Mouse (Mus musculus): ENCODE data around the gene Olfr635. TPM values are rescaled to one million over a fixed set of nuclear protein-coding genes. Genes with fewer than 3 reads are reported as not detected.
A peak's percentile ranks its signal among the peaks of the same experiment; 100 is the strongest.
"Not testable (repeated sequence)": the region's sequence is repeated elsewhere in the genome, so short reads cannot be mapped to it uniquely, and the experiment has no call there.

Olfr635 gene
- total RNA-seq (2017) = not detected in 2 replicates

DNA sequence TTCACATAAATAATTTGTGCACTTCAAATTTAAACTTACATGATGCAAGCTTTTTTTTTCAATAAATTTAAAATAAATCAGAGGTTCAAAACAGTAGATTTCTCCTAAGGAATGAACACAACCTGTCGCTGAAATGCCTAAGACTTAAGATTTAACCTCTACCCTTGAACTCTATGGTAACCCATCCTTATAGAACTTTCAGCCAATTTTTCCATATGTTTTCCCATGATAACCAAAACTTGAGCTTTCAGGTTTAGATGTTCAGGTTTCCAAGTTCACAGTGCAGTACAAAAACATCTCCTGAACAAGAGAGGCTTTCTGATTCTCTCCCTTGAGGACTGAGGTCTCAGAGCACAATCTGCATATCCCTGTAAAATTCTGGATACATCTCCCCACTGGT lies at the start of gene Olfr635:
Gene Olfr635 (plus strand): TSS at position 301 of the 400 bp plus-strand sequence.
- no peak for ATAC-seq (ENCODE audit: extremely low read depth, insufficient number of reproducible peaks, low FRiP score, poor library complexity, severe bottlenecking)

DNA sequence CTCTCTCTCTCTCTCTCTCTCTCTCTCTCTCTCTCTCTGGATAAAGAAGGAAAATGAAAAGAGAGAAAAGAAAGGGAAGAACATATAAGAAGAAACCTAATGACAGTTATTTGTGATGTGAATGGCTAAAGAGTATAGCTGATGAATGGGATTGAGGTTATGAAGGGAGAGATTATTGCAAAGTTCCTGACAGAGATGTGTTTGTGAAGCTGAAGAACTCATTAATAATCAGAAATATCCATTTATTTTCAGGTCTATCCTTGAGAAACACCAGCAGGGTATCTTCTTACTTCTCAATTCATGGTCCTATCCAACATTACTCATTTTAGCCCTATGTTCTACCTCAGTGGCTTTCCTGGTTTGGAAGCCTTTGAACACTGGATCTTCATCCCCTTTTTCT lies 42.4 kb upstream of the Olfr635 start, which contains the start of gene Olfr631:
Gene Olfr631 (plus strand): TSS at position 301 of the 400 bp plus-strand sequence.
- no peak for ATAC-seq (ENCODE audit: extremely low read depth, insufficient number of reproducible peaks, low FRiP score, poor library complexity, severe bottlenecking)

DNA sequence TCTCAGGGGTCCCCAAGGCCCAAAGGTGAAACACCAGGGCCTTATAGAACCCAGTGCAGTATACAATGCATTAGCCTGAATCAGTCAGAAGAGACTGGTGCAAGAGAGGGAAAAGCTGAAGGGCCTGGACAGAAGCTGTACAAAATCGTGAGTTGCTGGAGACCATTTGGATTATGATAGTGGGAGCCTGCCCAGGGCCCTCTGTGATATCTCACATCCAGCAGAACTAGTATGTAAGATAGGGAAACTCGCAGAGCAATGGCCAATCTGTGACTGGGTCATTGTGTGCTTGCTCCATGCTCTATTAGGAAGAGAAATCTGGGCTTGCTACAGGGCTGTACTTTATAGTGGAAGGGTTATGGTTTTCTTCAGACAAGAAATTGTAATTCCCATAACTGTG lies 36.7 kb upstream of the Olfr635 start, which contains the start of gene Olfr632:
Gene Olfr632 (plus strand): TSS at position 84 of the 400 bp plus-strand sequence.
- ATAC-seq (ENCODE audit: extremely low read depth, insufficient number of reproducible peaks, low FRiP score, poor library complexity, severe bottlenecking) = no peak

DNA sequence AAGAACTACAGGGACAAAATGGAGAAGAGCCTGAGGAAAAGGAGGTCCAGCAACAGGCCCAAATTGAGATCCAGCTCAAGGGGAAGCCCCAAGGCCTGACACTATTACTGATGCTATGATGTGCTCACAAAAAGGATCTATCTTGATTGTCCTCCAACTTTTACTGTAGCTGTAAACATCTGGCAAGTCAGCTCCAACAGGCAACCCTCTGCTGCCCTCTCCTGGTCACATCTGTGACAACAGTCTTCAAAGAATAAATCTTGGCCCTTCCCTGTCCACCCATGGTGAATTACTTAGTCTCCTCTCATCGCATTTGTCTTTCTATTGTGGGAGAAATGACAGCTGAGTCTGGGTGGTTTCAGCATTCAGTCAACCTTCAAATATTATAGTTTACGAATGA lies 28.2 kb upstream of the Olfr635 start:
- ATAC-seq (ENCODE audit: extremely low read depth, insufficient number of reproducible peaks, low FRiP score, poor library complexity, severe bottlenecking) = peak; percentile 78; the same call in 1 of the 2 replicates

DNA sequence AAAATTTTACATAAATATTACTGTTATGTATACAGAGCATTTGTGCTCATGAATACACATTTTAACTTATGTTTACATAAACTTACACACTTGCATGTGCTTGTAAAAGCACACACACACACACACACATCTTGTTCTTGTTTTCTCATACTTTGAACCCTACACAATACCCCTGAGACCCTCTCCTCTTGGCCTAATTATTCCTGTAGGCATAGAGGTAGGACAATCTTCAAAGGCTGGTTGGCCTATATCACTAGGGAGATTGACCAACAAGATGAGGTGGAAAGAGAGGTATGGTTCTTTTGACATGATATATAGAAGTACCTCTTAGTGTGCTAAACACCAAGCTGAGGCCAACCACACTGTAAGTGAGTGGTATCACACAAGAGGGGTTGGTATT lies 26.8 kb upstream of the Olfr635 start, which contains the start of gene Olfr633:
Gene Olfr633 (plus strand): TSS at position 301 of the 400 bp plus-strand sequence.
- no peak for ATAC-seq (ENCODE audit: extremely low read depth, insufficient number of reproducible peaks, low FRiP score, poor library complexity, severe bottlenecking)

DNA sequence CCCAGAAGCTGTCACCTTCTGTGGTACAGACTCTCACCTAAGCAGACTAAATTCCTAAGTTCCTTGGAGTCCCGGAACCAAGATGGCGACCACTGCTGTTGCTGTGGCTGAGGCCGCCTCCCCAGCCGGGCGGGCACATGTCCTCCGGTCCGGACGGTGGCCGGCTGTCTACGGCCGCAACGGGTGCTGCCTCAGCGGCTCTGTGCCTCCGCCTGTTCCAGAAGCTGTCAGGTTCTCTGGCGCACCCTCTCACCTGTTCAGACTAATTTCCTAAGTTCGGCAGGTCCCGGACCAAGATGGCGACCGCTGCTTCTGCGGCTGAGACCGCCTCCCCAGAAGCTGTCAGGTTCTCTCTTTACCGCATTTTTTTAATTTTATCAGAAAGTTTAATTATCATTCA lies 4.1 kb upstream of the Olfr635 start:
- ATAC-seq (ENCODE audit: extremely low read depth, insufficient number of reproducible peaks, low FRiP score, poor library complexity, severe bottlenecking) = not testable (repeated sequence)

DNA sequence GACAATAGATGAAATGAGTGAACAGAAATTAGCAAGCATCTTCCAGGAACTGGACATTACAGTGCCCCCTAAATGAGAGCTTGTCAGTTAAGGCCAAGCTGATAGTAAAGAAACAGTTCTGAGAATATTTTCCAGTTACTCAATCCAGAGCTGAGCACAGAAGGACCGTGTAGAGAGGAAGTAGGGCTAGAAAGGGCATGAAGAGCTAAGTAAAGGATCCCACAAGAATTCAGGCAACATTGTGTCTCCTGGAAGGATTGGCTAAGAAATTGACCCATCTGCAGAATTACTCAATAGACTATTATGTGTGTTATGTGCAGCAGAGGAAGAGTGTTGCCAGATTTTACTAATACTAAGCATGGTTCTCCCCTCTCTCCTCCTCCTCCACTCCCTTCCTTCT lies 830 bp downstream of the Olfr635 start:
- ATAC-seq (ENCODE audit: extremely low read depth, insufficient number of reproducible peaks, low FRiP score, poor library complexity, severe bottlenecking) = no peak

DNA sequence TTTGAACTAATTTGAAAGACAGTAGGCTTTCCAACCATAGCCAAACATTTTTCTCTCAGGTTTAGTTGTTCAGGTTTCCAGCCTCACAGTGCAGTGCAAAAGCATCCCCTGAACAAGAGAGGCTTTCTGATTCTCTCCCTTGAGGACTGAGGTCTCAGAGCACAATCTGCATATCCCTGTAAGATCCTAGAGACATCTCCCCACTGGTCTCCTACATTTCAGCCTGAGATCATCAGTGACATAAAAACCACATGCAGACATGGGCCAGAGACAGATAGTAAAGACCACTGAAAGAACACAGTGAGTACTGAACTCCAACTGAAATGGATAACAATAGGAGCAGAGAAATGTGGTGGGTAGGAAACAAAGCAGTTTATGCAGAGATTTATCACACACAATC lies 27.5 kb downstream of the Olfr635 start, which contains the start of gene Olfr638:
Gene Olfr638 (plus strand): TSS at position 301 of the 400 bp plus-strand sequence.
- no peak for ATAC-seq (ENCODE audit: extremely low read depth, insufficient number of reproducible peaks, low FRiP score, poor library complexity, severe bottlenecking)

DNA sequence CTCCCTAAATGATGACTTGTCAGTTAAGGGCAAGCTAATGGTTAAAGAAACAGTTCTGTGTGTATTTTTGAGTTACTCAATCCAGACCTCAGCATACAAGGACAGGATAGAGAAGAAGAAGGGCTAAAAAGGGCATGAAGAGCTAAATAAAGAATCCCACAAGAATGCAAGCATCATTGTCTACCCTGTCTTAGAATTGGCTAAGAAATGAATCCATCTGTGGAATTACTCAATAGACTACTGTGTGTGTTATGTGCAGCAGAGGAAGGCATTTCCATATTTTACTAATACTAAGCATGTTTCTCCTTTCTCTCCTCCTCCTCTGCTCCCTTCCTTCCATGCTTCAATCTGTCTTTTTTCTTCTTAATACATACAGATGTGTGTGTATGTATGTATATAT lies 28.2 kb downstream of the Olfr635 start:
- no peak for ATAC-seq (ENCODE audit: extremely low read depth, insufficient number of reproducible peaks, low FRiP score, poor library complexity, severe bottlenecking)

DNA sequence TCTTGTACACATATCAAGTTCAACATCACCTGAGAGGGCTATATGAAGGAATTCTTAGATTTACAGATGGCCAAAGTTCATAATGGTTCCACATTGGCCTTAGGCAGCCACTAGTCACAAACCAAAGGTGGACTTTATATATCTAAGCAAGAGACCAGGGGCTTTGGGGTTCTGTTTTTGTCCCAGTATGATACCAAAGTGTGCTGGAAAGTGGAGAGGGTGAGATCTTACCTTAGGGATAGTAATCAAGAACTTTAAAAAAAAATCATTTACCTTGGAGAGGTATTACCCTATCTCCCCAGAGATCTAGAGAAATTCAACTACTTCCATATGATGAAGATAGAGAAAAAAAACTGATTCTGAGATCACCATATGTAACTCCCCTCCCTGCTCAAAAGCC lies 46.3 kb downstream of the Olfr635 start, which contains the start of gene Olfr639:
Gene Olfr639 (minus strand): TSS at position 101 of the 400 bp plus-strand sequence.
- ATAC-seq (ENCODE audit: extremely low read depth, insufficient number of reproducible peaks, low FRiP score, poor library complexity, severe bottlenecking) = no peak

DNA sequence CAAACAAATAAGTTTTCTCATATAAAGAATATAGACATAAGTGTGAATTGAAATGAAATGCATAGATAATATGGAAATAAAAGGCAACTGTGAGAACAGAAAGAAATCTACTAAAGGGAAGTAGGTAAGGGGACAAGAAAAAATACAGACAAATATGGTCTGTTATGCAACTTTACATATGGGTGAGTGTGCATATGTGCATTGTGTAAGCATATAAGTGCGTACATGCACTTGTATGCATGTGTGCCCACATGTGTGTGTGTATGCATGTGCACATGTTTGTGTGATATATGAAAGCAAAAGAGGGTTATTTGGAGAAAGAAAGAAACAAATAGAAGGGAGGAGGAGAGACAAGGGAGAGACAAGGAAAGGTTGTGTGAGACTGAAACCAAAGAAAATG lies 48.0 kb downstream of the Olfr635 start:
- no peak for ATAC-seq (ENCODE audit: extremely low read depth, insufficient number of reproducible peaks, low FRiP score, poor library complexity, severe bottlenecking)

DNA sequence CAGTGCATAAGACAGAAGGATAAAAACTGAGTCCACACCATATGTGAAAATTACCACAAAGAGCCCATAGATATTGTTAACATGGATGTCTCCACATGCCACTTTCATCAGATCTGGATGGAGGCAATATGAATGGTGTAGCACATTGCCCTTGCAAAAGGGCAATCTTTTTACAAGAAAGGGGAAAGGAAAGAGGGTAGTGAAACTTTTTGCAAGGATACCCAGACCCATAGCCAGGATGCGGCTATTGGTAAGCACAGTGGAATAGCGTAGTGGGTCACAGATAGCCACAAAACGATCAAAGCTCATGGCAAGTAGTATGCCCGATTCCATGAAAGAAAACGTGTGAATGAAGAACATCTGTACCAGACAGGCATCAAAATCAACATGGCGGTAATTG lies 50.7 kb downstream of the Olfr635 start:
- ATAC-seq (ENCODE audit: extremely low read depth, insufficient number of reproducible peaks, low FRiP score, poor library complexity, severe bottlenecking) = no peak

DNA sequence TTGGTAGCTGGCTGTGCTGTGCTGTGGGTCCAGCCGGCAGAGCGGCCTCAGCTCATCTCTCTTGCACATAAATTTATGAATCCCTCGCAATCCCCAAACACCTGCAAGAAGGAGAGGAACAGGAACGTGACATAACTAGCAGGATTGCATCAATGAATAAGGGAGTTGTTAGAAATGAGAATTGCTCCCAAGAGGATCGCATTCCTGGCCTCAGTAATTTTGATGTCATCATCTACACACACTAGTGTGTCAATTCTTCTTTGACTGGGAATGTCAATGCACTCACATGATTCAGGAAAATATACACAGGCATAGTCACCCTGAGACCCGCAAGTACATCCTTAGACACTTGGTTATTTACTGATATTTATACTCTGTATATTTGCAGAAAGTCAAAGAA lies 54.5 kb downstream of the Olfr635 start, which contains the start of gene Olfr640:
Gene Olfr640 (minus strand): TSS at position 101 of the 400 bp plus-strand sequence.
- no peak for ATAC-seq (ENCODE audit: extremely low read depth, insufficient number of reproducible peaks, low FRiP score, poor library complexity, severe bottlenecking)

DNA sequence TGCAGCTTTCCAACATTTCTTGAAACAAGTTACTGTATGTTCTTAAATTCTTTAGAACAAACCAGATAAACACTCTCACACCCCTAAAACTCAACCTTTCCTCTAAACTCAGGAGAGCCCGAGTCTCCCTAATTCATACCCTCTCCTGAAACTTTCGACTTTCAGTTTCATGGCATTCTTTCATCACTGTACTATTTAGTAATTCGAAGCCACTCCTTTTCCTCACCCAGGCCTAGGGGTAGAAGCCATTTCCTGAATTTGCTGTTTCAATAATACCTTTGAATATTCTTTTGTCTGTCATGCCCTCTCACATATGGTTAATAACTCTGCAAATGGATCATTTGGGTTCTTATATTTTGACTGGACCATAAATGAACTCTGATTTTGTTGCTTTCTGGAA lies 56.0 kb downstream of the Olfr635 start:
- ATAC-seq (ENCODE audit: extremely low read depth, insufficient number of reproducible peaks, low FRiP score, poor library complexity, severe bottlenecking) = no peak

DNA sequence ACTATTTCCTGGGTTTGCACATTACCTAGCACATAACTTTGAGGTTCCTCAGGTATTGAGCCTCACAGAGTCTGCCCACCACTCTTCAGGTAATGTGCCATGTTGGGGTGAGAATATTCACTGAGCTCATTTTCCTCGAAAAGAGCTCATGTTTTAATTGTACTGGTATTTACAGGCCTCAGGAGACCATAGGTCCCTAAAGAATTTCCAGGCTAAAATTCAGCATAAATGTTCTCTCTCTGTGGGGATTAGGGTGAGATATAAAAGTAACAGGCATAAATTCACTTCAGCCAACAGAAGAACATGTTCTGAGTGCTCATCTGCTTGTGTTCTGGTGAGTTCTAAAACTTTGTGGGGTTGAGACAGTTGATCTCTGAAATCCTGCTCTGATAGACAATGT lies 64.2 kb downstream of the Olfr635 start, which contains the start of gene Olfr641:
Gene Olfr641 (plus strand): TSS at position 301 of the 400 bp plus-strand sequence.
- no peak for ATAC-seq (ENCODE audit: extremely low read depth, insufficient number of reproducible peaks, low FRiP score, poor library complexity, severe bottlenecking)

Other genes with a start within 250 kb of the Olfr635 start
- gene Olfr628, start 240.8 kb upstream of the Olfr635 start, total RNA-seq (2017) = not detected in 2 replicates
- not detected in 2 replicates for gene Olfr629, start 226.2 kb upstream of the Olfr635 start, total RNA-seq (2017)
- gene Olfr630, start 213.8 kb upstream of the Olfr635 start, total RNA-seq (2017) = not detected in 2 replicates
- gene Olfr69, start 199.6 kb upstream of the Olfr635 start, total RNA-seq (2017) = 0.23 TPM in 1 of 2 replicates, not detected in the other
- gene Olfr68, start 191.5 kb upstream of the Olfr635 start, total RNA-seq (2017) = not detected in 2 replicates
- not detected in 2 replicates for gene Olfr67, start 179.3 kb upstream of the Olfr635 start, total RNA-seq (2017)
- 1,968 and 2,313 TPM in 2 replicates for gene Hbb-bt, start 157.2 kb upstream of the Olfr635 start, total RNA-seq (2017)
- gene Hbb-bs, start 143.1 kb upstream of the Olfr635 start, total RNA-seq (2017) = 10,177 and 10,178 TPM in 2 replicates
- not detected in 2 replicates for gene Hbb-bh2, start 130.6 kb upstream of the Olfr635 start, total RNA-seq (2017)
- gene Hbb-bh1, start 128.0 kb upstream of the Olfr635 start, total RNA-seq (2017) = not detected in 2 replicates
- gene Hbb-y, start 117.9 kb upstream of the Olfr635 start, total RNA-seq (2017) = not detected in 2 replicates
- 0.12 TPM in 1 of 2 replicates, not detected in the other for gene Olfr66, start 84.9 kb upstream of the Olfr635 start, total RNA-seq (2017)
- not detected in 2 replicates for gene Olfr64, start 76.7 kb upstream of the Olfr635 start, total RNA-seq (2017)
- not detected in 2 replicates for gene Olfr65, start 67.7 kb upstream of the Olfr635 start, total RNA-seq (2017)
- gene Olfr631, start 42.3 kb upstream of the Olfr635 start, total RNA-seq (2017) = not detected in 2 replicates
- not detected in 2 replicates for gene Olfr632, start 36.8 kb upstream of the Olfr635 start, total RNA-seq (2017)
- not detected in 2 replicates for gene Olfr633, start 26.7 kb upstream of the Olfr635 start, total RNA-seq (2017)
- gene Olfr638, start 27.6 kb downstream of the Olfr635 start, total RNA-seq (2017) = not detected in 2 replicates
- not detected in 2 replicates for gene Olfr639, start 46.2 kb downstream of the Olfr635 start, total RNA-seq (2017)
- 0.12 TPM in 1 of 2 replicates, not detected in the other for gene Olfr640, start 54.4 kb downstream of the Olfr635 start, total RNA-seq (2017)
- gene Olfr641, start 64.3 kb downstream of the Olfr635 start, total RNA-seq (2017) = not detected in 2 replicates
- gene Olfr642, start 81.5 kb downstream of the Olfr635 start, total RNA-seq (2017) = 0.12 TPM in 1 of 2 replicates, not detected in the other
- gene 4930516K23Rik, start 90.3 kb downstream of the Olfr635 start, total RNA-seq (2017) = not detected in 2 replicates
- not detected in 2 replicates for gene Olfr644, start 100.7 kb downstream of the Olfr635 start, total RNA-seq (2017)
- not detected in 2 replicates for gene Olfr645, start 114.3 kb downstream of the Olfr635 start, total RNA-seq (2017)
- not detected in 2 replicates for gene Olfr646, start 133.7 kb downstream of the Olfr635 start, total RNA-seq (2017)
- gene Ubqln5, start 158.7 kb downstream of the Olfr635 start, total RNA-seq (2017) = not detected in 2 replicates
- gene Olfr643, start 166.3 kb downstream of the Olfr635 start, total RNA-seq (2017) = not detected in 2 replicates
- not detected in 2 replicates for gene Ubqln3, start 172.1 kb downstream of the Olfr635 start, total RNA-seq (2017)
- gene Ubqlnl, start 179.4 kb downstream of the Olfr635 start, total RNA-seq (2017) = not detected in 2 replicates
- not detected in 2 replicates for gene Olfm5, start 193.7 kb downstream of the Olfr635 start, total RNA-seq (2017)
- gene Olfr648, start 212.2 kb downstream of the Olfr635 start, total RNA-seq (2017) = 0.12 TPM in 1 of 2 replicates, not detected in the other
- not detected in 2 replicates for gene Olfr649, start 224.8 kb downstream of the Olfr635 start, total RNA-seq (2017)
- gene Trim6, start 247.6 kb downstream of the Olfr635 start, total RNA-seq (2017) = 1.3 and 2.3 TPM in 2 replicates